Mouse (Mus musculus) CD4-positive helper T cell, adult 2 months (primary cell): Measurements from ENCODE around the gene Rai14.

Experiments used
- DNase-seq: peaks from one replicate; pipeline ENCODE4 v3.0.0-alpha.2; 2012; ENCODE audit warnings: low read depth, missing footprints, low spot score

Gene Rai14

DNA sequence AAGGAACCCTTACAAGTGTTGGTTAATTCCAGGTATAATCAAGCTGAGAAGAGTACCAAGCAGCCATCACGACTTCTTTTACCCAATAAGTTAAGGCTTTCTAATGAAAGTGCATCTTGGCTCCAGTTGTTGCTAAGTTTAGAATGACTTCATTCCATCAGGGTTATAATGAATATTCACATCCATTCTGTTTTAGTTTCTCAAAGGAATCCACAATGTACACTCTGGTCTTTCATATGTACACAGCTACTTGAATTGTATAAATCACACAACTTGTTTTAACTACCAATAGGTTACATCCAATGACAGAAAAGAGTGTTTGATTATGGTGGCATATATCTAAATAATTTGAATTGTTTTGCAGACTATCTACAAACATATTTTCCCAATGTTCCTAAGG lies 59.7 kb downstream of the Rai14 start:
- DNase-seq: no peak

GRCm38 (mm10) chr15:10652931-10653475 lies 61.4 kb downstream of the Rai14 start:
- DNase-seq: no peak

- DNase-seq: no peak
Observed at GRCm38 (mm10) chr15:10648372-10649109, 65.9 kb downstream of the Rai14 start.

GRCm38 (mm10) chr15:10646297-10646696 lies 68.1 kb downstream of the Rai14 start:
- DNase-seq: no peak

- DNase-seq: no peak
Observed at GRCm38 (mm10) chr15:10645101-10645500, 69.3 kb downstream of the Rai14 start.

GRCm38 (mm10) chr15:10643819-10644218 lies 70.6 kb downstream of the Rai14 start:
- DNase-seq: no peak

- no peak for DNase-seq
Observed at GRCm38 (mm10) chr15:10643224-10643623, 71.2 kb downstream of the Rai14 start.

DNA sequence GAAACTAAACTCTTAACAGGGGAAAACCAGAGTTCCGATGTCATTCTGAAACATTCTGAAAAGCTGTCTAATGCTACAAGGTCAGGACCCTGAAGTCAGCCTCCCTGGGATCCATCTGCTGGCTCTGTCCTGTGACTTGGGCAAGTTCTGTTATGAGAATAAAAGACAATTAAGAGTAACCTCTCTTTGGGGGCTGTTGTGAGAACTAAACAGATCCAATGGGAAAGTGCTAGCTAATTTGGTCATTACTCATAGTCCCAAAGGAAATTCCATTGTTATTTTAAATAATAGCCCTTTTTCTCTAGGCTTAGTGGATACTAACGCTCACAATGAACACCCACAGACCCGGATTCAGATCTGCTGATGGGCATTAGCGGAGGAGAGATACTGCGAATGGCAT lies 72.0 kb downstream of the Rai14 start:
- no peak for DNase-seq

DNA sequence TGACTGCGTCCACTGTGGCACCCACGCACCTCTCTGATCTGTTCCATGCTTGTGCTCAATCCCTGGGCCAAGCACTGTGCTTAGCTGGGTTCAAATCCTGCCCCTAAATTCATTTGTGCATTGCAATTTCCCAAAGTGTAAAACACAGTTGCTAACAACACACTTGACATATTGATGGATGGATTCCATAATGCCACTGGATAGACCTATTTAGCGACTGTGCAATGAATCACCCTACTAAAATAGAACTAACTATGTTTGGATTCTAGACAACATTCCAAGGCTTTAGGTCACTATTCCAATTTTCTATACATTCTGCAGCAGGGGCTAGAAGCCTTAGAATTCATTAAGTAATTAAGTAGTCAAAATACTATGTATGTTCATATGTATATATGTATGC lies 73.7 kb downstream of the Rai14 start:
- DNase-seq: no peak

- DNase-seq: no peak
Observed at GRCm38 (mm10) chr15:10637251-10637793, 77.1 kb downstream of the Rai14 start.

- no peak for DNase-seq
Observed at GRCm38 (mm10) chr15:10636844-10637243, 77.6 kb downstream of the Rai14 start.

DNA sequence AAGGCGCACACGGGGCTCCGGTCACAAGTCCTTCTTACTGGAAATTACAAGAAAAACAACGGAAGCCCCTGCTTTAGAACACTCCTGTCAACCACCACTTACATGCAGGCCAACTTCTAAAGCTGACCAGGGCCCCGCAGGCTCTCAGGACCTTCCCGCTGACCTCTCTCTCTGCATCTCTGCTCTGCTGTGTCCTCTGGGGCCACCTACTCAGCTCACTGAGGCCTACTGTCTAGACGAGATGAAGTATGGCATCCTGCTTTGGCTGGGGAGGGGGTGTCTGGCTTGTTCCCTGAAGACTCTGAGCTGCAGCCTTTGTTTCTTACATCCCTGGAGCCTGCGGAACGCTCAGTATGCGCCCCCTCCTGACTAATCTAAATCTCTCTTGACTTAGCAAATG lies 79.3 kb downstream of the Rai14 start:
- DNase-seq: no peak

DNA sequence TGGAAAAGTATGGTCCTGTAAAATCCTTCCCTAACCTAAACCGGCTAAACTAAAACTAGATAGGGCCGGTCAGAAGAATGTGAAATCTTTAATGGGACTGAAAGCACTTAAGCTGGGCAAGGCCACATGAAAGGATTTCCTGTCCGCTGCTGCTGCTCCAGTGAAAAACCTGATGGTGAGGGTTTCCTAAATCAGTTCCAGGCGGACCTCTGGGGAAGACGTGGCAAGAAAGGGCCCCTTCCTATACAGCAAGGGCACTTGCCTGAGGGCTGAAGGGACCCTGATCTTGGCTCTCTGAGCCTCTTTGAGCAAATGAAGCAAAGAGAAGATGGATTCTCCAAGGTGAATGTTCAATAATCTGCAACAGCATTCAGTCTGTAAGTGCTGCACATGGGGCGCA lies 80.2 kb downstream of the Rai14 start:
- no peak for DNase-seq

GRCm38 (mm10) chr15:10633381-10633780 lies 81.0 kb downstream of the Rai14 start:
- no peak for DNase-seq

DNA sequence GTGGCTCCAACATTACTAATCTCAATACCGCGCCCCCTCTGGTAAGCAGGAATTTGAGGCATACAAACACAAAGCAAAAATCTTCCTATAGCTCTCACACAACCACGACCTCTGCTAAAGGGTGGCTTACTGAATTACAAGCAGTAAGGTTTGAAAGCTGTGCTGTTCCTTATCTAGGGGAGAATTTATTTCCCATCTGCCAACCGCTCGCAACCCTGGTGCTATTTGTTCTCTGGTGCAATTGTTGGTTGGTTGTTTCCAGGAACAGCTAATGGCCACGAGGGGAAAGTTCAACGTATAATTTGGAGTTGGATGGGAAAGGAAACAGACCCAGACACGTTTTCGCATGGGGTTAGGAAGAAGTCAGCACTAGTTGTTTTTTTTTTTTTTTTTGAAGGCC lies 81.8 kb downstream of the Rai14 start:
- DNase-seq: no peak

- DNase-seq: no peak
Observed at GRCm38 (mm10) chr15:10632060-10632459, 82.4 kb downstream of the Rai14 start.

DNA sequence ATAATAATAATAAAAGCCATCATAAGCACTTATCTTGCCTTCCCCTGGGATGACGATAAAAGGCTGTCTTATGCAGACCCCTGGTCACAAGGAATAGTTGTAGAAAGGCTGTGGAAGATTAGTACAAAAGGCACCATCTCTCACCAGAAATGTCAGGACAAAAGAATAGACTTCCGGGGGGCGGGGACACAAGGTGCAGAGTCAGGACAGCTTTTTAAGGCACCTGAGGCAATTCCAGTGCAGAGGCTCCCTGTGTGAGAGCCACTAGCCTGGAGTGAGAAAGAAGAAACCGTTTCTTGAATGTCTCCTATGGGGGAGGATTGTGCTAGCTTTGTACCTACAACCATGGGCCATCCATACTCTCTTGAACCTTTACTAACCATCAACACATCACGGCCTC lies 82.9 kb downstream of the Rai14 start:
- DNase-seq: no peak

DNA sequence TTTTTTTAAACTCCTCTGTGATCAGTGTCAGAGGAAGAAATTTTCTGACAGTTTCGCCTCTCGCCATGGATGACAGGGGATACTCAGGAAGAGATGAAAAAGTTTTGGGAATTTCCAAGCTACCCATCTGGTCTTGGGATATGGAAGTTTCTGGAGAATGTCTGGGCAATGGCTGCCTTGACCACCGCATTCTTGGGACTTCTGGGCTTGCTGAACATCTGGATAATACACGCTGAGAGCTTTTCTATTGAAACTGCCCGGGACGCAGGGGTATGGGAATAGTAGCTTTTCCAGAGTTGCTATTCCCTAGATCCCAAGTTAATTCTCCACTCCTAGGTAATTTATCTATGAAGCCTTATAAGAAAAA lies 85.5 kb downstream of the Rai14 start:
- DNase-seq: no peak

DNA sequence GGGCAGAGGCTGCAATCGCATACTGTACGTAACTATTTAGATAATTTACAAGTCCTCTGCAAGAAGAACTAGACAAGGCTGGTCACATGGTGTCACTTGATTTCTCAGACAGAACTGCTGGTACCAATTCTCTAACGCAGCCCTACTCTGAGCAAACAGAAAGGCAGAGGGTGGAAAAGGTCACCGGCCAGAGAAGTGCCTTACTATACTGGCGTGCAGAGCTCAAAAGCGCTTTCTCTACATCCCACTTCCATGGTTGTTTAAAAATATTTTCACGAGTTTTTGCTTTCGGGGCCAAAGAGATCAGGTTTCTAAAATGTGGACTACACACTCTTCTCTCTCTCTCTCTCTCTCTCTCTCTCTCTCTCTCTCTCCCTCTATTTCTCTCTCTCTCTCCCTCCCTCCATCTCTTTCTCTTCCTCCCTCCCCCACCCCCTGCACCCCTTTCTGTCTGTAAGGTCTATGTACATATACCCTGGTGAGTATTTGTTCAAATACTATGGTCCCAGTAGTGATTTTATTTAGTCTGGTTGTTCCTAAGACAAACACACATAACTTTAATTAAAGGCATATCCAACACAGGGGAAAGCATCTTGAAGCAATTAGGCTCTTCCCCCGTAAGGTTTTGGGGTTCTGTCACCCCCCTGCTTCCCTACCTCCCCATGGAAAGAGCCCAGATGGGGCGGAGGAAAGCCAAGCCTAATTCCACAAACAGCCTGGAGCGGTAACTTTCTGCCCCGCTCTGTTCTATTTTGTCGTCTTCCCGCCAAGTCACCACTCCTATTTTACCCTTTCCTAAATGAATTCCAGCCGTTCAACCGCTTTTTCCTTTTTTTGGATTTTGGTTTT lies 86.1 kb downstream of the Rai14 start:
- no peak for DNase-seq

DNA sequence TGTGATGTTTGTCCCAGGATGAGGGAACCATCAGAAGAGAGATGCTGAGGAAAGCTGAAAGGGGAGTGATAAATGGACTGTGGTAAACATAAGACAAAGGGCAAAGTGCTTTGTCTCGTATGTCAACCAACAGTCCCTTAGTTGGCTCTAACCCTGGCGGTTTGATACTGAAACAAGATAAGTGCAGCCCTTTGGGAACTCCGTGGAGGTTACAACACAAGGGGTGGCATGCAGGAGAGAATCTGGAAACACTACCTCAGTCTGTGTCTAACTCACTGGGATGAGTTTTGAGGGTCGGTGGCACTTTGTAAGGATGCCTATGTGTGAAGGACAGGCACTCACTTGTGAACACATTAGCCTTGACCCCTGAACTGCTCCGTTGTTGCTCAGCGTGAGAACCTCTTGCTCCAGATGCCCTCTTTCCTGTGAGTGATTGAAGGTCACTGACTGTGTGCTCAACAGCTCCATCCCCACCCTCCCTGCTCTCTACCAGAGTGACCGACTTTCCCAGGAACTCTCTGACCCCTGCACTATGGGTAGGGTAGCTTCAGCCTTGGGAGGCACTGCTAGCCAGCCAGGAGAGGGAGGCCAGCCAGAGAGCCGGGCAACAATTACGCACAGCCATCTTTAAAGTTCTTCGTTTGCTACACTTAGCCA lies 90.7 kb downstream of the Rai14 start:
- DNase-seq: no peak

DNA sequence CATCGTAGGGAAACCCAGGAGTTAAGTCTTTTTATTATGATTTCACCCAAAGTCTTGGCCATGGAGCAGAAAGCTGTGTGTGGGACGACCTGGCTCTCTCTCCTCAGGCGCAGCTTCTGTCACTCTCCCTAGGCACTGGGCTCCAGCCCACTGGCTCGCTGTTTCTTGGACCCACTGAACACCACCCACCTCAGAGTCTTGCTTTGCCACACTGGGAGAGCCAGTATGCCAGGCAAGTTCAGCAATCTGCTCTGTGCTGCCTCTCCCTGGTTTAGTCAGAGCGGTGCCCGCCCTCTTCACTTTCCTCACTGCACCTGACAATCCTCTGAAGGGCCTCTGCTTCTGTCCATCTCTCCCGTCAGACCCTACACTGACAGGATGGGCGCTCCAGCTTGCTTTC lies 93.2 kb downstream of the Rai14 start:
- DNase-seq: no peak

DNA sequence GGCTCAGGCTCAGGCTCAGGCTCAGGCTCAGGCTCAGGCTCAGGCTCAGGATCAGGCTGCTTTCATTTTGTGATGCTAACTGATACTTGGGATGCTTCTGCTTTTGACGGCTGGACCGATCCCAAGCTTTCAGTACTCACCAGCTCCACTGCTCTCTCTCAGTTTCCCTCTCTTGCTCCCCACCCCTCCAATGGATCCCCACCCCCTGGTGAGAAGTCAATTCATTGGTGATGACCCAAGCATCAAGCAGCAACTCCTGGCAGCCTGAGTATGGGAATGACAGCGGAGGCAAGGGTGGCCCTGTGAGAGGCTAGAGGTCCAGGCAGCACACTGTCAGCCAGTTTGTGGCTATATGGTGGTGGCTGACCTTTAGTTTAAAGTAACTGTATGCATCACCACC lies 94.7 kb downstream of the Rai14 start:
- no peak for DNase-seq
